Mouse (Mus musculus): Measurements from ENCODE around the gene Ccdc191. TPM values are rescaled to one million over a fixed set of nuclear protein-coding genes. Genes with fewer than 3 reads are reported as not detected.

Ccdc191 gene
- polyA plus RNA-seq, 1 experiment from 2014 or later: 9.4 TPM

DNA sequence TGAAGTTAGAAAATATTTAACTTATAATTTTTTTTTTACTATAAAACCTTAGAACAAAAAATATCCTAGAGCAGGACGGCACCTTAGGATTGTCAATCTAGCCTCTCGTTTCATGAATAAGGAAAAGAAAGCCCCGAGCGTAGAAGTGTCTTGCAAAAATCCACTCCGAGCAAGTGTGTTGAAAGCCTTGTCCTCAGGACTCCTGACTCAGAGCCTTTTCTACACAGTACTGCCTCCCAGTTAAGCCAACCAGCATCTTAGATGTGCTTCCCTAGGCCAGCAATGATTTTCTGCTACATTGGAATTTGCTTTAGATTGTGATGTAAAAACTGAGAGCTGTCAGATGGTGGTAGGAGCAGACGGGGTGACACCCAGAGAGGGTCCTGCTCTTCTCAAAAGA is 43.4 kb downstream of the Ccdc191 start:
- no peak overlapping the region for H3K4me2 ChIP-seq (replicated peaks)
- H3K9ac ChIP-seq (replicated peaks): no peak overlapping the region
- ATAC-seq (replicated peaks): no peak
- 89% methylated on average over 6 of the region's 6 CpGs for WGBS
- H3K4me3 ChIP-seq: no peak overlapping the region
- peaks cover 4% of the 10 kb centered on the region; the same call in 1 of the 2 replicates for H3K4me1 ChIP-seq
- H3K27ac ChIP-seq (replicated peaks): no peak overlapping the region
- H3K36me3 ChIP-seq: no peaks in the 10 kb centered on the region
- H3K9me3 ChIP-seq: no peaks in the 10 kb centered on the region
- H3K27me3 ChIP-seq: no peaks in the 10 kb centered on the region

DNA sequence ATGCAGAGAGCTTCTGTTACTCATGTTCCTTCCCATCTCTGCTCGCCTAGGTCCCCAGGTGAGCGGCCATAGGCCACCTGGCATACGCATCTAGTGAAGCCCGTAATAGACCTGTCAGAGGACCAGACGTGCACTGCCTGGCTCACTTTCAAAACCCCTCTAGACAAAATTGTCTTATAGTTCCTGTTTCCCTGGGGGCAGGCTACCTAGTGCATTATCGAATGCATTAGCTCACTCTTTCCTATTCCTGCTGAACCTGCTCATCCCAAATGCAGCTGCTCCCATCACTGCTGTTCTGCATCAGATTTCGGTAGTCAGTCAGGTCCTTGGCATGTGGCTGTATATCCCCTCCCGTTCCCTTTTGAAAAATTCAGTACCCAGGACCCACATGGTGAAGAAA is 45.3 kb downstream of the Ccdc191 start:
- 89% methylated on average over 8 of the region's 8 CpGs for WGBS
- Histone ChIP-seq H3K27me3 (no peaks in the 10 kb centered on the region), H3K4me3 (no peak overlapping the region), H3K4me1 (peaks cover 4% of the 10 kb centered on the region; the same call in 1 of the 2 replicates), H3K36me3 (no peaks in the 10 kb centered on the region), H3K9ac (replicated peaks) (no peak overlapping the region), H3K27ac (replicated peaks) (0 out of 2 replicates have a peak overlapping the region, but pooled peaks have one; percentile 31), H3K4me2 (replicated peaks) (no peak overlapping the region), H3K9me3 (no peaks in the 10 kb centered on the region)
- ATAC-seq (replicated peaks): no peak

DNA sequence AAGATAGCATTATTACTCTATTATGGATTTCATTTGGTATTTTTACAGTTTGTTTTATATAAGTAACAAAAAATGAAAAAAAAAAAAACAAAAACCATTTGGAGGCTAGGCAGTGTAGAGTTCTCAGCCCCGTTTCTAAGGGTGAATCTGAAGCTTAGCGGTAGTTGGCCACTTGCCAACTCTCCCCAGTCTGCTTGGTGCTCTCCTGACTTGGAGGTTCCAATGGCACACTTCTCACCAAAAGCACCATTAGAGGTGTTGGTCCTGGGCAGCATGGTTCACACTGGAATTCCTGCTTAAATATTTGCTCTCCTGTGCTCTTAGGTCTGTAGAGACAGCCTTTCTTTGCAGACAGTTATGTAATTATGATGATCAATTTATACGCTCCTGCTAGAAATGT is 45.8 kb downstream of the Ccdc191 start:
- no peak overlapping the region for H3K4me3 ChIP-seq
- no peak overlapping the region for H3K27ac ChIP-seq (replicated peaks)
- H3K9ac ChIP-seq (replicated peaks): no peak overlapping the region
- no peak for ATAC-seq (replicated peaks)
- no peaks in the 10 kb centered on the region for H3K9me3 ChIP-seq
- H3K4me2 ChIP-seq (replicated peaks): no peak overlapping the region
- WGBS: 56% methylated on average over 3 of the region's 3 CpGs
- no peaks in the 10 kb centered on the region for H3K27me3 ChIP-seq
- no peaks in the 10 kb centered on the region for H3K36me3 ChIP-seq
- H3K4me1 ChIP-seq: peaks cover 4% of the 10 kb centered on the region; the same call in 1 of the 2 replicates

DNA sequence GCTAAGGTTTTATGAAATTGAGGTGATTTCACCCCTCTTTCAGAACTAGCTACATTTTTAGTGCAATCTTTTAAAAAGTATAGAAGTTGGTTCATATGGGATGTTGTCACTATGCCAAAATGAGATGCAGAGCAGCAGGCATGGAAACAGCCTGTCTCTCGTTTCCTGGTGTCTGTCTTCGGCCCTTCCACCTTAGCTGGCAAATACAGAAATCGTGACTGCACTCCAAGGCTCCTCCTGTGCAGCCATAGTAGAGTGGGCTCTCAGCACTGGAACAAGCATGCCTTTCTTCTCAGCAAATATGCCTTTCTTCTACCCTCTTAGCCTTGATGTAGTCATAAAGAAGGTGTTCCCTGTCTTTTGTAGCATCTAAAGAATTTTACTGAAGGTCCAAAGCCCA is 46.3 kb downstream of the Ccdc191 start:
- no peaks in the 10 kb centered on the region for H3K27me3 ChIP-seq
- no peak for ATAC-seq (replicated peaks)
- H3K27ac ChIP-seq (replicated peaks): no peak overlapping the region
- H3K4me1 ChIP-seq: peaks cover 4% of the 10 kb centered on the region; the same call in 1 of the 2 replicates
- no peaks in the 10 kb centered on the region for H3K9me3 ChIP-seq
- no peak overlapping the region for H3K4me3 ChIP-seq
- H3K4me2 ChIP-seq (replicated peaks): no peak overlapping the region
- 53% methylated on average over 3 of the region's 3 CpGs for WGBS
- H3K9ac ChIP-seq (replicated peaks): no peak overlapping the region
- no peaks in the 10 kb centered on the region for H3K36me3 ChIP-seq

DNA sequence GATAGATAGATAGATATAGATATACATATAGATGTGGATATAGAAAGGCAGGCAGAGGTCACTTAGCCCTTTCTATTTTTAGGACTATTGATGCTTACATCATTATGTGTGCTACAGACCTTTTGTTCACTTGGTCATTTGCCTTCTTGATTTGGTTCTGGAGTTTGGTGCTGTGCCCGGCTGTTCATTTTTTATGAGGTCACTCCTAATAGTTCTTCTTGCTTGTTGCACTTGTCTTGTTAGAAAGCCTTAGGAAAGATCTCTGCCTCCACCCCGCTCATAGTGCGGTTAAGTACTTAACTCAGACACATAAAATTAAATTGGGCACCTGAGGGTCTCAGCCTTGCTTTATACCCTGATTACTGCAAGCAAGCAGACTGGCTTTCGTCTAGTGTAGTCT is 51.2 kb downstream of the Ccdc191 start:
- 89% methylated on average over 4 of the region's 4 CpGs for WGBS
- H3K4me3 ChIP-seq: no peak overlapping the region
- H3K9ac ChIP-seq (replicated peaks): no peak overlapping the region
- H3K27me3 ChIP-seq: no peaks in the 10 kb centered on the region
- no peaks in the 10 kb centered on the region for H3K9me3 ChIP-seq
- H3K27ac ChIP-seq (replicated peaks): no peak overlapping the region
- ATAC-seq (replicated peaks): no peak
- H3K4me2 ChIP-seq (replicated peaks): no peak overlapping the region
- H3K4me1 ChIP-seq: no peaks in the 10 kb centered on the region
- no peaks in the 10 kb centered on the region for H3K36me3 ChIP-seq

DNA sequence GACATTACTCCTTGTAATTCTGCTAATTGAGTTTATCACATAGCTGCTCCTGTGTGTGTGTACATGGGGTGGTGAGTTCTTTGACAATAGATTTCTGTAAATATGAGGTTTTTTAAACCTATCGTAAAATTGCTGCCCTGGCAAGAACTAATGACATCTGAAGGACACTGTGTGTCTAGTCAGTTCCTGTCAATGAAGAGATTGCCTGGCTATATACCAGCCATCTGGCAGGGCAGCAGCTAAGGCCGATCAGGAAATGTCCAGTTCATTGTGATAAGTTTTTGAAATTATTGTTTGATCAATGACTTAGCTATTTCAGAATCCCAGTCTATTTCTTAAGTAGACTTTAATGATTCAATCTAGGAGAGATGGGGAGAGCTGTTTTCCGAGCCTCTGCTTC is 55.8 kb downstream of the Ccdc191 start:
- WGBS: 85% methylated on average over 3 of the region's 3 CpGs
- Histone ChIP-seq H3K9ac (replicated peaks) (no peak overlapping the region), H3K36me3 (no peaks in the 10 kb centered on the region), H3K4me1 (no peaks in the 10 kb centered on the region), H3K4me2 (replicated peaks) (no peak overlapping the region), H3K27ac (replicated peaks) (peak overlapping the region; percentile 65), H3K4me3 (no peak overlapping the region), H3K9me3 (no peaks in the 10 kb centered on the region), H3K27me3 (no peaks in the 10 kb centered on the region)
- no peak for ATAC-seq (replicated peaks)

DNA sequence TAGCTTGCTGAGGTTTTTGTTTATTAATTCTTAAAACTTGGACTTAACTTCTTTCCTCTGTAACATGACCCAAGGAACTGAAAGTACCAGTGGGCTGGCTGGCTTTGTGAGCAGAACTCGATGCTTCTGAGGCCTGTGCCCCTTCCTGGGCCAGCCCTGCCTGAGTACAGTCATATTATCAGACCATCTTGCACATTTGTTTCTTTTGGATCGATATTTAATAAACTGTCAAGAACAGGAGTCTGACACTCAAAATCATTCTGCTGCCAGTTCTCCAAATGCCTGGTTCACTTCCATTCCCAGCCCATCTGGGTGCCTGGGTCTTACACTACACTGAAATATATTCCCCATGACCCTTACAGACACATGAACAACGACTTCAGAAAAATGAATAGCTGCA is 56.3 kb downstream of the Ccdc191 start:
- Histone ChIP-seq H3K36me3 (no peaks in the 10 kb centered on the region), H3K9ac (replicated peaks) (no peak overlapping the region), H3K4me1 (no peaks in the 10 kb centered on the region), H3K9me3 (no peaks in the 10 kb centered on the region), H3K27ac (replicated peaks) (peak overlapping the region; percentile 65), H3K27me3 (no peaks in the 10 kb centered on the region), H3K4me3 (no peak overlapping the region), H3K4me2 (replicated peaks) (no peak overlapping the region)
- no peak for ATAC-seq (replicated peaks)
- whole genome bisulfite sequencing: 79% methylated on average over 3 of the region's 3 CpGs

DNA sequence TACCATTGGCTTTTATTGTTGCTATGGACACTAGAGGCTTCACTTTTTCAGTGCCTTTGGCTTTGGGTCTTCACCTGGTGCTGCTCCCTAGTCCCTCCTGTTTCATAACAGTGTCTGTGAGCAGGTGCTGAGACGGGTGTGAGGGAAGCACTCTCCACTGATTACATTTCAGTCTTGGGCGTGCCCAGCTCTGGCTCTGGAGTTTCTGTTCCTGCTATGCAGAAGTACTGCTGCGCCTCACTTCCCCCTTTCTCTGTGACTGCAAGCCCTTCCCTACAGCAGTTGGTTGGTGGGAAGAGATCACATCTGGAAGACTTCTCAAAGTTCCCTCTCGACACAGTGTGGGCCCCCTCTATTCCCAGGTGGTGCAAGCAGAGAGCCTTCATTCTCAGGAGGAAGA is 62.0 kb downstream of the Ccdc191 start:
- ATAC-seq (replicated peaks): no peak
- H3K27ac ChIP-seq (replicated peaks): no peak overlapping the region
- H3K9ac ChIP-seq (replicated peaks): no peak overlapping the region
- H3K4me1 ChIP-seq: no peaks in the 10 kb centered on the region
- 81% methylated on average over 4 of the region's 4 CpGs for WGBS
- no peaks in the 10 kb centered on the region for H3K27me3 ChIP-seq
- no peaks in the 10 kb centered on the region for H3K9me3 ChIP-seq
- H3K4me3 ChIP-seq: no peak overlapping the region
- no peak overlapping the region for H3K4me2 ChIP-seq (replicated peaks)
- no peaks in the 10 kb centered on the region for H3K36me3 ChIP-seq

DNA sequence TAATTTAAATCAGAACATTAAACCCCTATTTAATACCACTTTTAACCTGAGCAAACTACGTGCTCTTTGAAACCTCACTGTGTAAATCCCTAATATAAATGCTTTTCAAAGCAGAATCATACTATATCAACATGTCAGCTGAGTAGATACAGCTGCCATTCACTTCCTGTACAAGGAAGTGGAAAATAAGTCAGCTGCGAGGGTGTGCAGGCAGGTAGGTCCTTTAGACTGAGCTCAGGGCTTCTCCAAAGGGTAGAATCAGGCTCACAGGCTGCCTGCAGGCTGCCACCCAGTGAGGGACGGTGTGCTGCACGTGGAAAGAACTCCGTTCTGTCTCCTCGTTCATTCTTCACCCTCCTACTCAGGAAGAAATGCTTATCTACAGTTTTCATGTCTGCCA is 65.3 kb downstream of the Ccdc191 start:
- Histone ChIP-seq H3K9ac (replicated peaks) (no peak overlapping the region), H3K4me2 (replicated peaks) (no peak overlapping the region), H3K4me1 (no peaks in the 10 kb centered on the region), H3K36me3 (peaks cover 4% of the 10 kb centered on the region; the same call in 1 of the 2 replicates), H3K27me3 (no peaks in the 10 kb centered on the region), H3K4me3 (no peak overlapping the region), H3K9me3 (no peaks in the 10 kb centered on the region), H3K27ac (replicated peaks) (no peak overlapping the region)
- WGBS: 78% methylated on average over 6 of the region's 6 CpGs
- ATAC-seq (replicated peaks): no peak

DNA sequence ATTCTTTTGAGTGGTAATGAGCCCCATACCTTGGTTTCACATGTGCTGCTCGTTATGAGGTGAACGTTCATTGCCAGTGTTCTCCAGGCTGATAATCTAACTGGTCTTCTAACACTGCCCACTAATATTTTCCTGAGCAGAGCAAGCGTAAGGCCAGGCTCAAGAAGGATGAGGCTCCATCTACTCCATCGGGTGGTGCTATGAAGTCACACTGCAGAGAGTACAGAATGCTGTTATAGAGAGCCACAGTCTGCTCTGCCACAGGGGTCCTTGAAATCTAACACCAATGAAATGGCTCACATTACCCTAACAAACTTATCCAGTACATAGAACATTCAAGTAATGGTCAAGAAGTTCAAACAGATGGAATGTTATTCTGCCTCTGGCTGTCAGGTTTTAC is 68.4 kb downstream of the Ccdc191 start:
- Histone ChIP-seq H3K27ac (replicated peaks) (no peak overlapping the region), H3K9me3 (no peaks in the 10 kb centered on the region), H3K4me2 (replicated peaks) (no peak overlapping the region), H3K27me3 (no peaks in the 10 kb centered on the region), H3K4me1 (no peaks in the 10 kb centered on the region), H3K36me3 (peaks cover 4% of the 10 kb centered on the region; the same call in 1 of the 2 replicates), H3K4me3 (no peak overlapping the region), H3K9ac (replicated peaks) (no peak overlapping the region)
- ATAC-seq (replicated peaks): no peak
- 81% methylated on average over 4 of the region's 4 CpGs for WGBS

DNA sequence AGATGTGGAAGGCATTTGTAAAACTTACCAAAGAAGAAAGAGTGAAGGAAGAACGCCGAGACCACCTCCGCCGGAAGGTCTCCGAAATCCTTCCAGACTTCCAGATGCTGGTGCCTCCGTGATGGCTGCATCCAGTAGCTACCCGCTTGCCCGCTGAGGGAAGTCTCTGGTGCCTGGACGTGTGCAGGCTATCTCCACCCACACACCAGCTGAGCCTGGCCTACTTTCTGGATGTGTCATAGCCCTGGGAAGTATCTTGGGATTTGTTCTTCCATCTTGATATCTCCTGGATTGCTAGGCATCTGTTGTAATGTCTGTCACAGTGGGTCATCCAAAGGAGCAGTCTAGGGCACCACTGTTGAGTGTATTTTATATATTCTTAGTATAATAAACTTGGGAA is 73.7 kb downstream of the Ccdc191 start:
- Histone ChIP-seq H3K9me3 (no peaks in the 10 kb centered on the region), H3K4me1 (0 out of 2 replicates have a peak, but pooled peaks cover 7% of the 10 kb centered on the region), H3K36me3 (no peaks in the 10 kb centered on the region), H3K27me3 (no peaks in the 10 kb centered on the region), H3K4me2 (replicated peaks) (no peak overlapping the region), H3K9ac (replicated peaks) (no peak overlapping the region), H3K27ac (replicated peaks) (no peak overlapping the region), H3K4me3 (no peak overlapping the region)
- no peak for ATAC-seq (replicated peaks)
- WGBS: 92% methylated on average over 9 of the region's 9 CpGs

DNA sequence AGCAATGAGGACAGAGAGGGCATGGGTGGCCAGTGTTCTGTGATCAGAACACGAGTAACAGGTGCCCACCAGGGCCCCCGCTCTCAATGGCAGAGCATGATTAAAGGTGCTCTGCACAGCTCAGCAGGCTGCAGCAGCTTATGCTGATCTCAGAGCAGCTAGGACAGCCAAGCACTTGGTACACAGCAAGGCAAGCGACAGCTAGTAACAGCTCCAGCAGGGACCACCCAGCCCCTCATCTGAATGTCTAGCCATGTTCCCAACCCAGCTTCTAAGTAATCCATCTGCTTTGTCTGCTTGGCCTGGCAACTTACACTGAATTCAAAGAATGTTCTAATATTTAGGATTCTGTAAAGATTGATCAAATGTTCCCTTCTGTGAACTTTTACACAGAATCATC is 74.2 kb downstream of the Ccdc191 start:
- no peak overlapping the region for H3K4me3 ChIP-seq
- H3K9me3 ChIP-seq: no peaks in the 10 kb centered on the region
- H3K4me1 ChIP-seq: 0 out of 2 replicates have a peak, but pooled peaks cover 7% of the 10 kb centered on the region
- WGBS: 65% methylated on average over 3 of the region's 3 CpGs
- ATAC-seq (replicated peaks): 0 out of 2 replicates have a peak, but pooled peaks have one; percentile 42
- no peak overlapping the region for H3K27ac ChIP-seq (replicated peaks)
- no peak overlapping the region for H3K4me2 ChIP-seq (replicated peaks)
- H3K9ac ChIP-seq (replicated peaks): no peak overlapping the region
- H3K27me3 ChIP-seq: no peaks in the 10 kb centered on the region
- no peaks in the 10 kb centered on the region for H3K36me3 ChIP-seq

DNA sequence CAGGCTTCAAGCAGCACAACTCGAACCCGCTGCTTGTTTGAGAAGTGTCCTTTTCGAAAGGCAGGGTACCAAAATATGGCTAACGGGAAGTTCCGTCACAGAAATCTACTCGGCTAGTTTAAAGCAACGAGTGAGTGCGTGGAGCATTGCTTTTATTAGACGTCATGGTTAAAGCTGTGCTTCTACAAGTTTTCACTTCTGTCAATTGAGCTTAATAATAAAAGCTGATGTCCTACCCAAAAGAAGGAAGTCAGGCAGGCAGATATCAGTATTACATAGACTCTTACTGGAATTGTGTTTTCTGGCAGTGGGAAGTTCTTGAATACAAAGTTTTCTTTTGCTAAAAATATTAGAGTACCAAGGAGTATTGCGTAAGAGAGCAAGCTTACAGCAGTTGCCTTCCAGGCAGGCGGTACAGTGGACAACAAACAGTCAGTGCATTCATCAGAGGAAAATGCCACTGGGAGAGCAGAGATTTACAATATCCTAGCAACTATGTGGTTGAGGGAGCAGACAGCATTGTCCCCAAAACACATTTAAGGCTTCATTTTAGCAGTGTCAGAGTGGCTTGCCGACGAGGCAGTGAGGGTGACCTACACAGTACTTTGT is 76.3 kb downstream of the Ccdc191 start:
- Histone ChIP-seq H3K4me1 (0 out of 2 replicates have a peak, but pooled peaks cover 7% of the 10 kb centered on the region), H3K9me3 (no peaks in the 10 kb centered on the region), H3K4me2 (replicated peaks) (no peak overlapping the region), H3K27me3 (no peaks in the 10 kb centered on the region), H3K27ac (replicated peaks) (no peak overlapping the region), H3K36me3 (no peaks in the 10 kb centered on the region), H3K9ac (replicated peaks) (no peak overlapping the region), H3K4me3 (no peak overlapping the region)
- 58% methylated on average over 13 of the region's 13 CpGs for WGBS
- ATAC-seq (replicated peaks): peak; percentile 39; the same call in 1 of the 2 replicates
